Mouse (Mus musculus): Measurements from ENCODE around the gene Smcp. TPM values are rescaled to one million over a fixed set of nuclear protein-coding genes. Genes with fewer than 3 reads are reported as not detected.

Smcp gene
- total and polyA plus RNA-seq, 2 experiments from 2014 or later = not detected

DNA sequence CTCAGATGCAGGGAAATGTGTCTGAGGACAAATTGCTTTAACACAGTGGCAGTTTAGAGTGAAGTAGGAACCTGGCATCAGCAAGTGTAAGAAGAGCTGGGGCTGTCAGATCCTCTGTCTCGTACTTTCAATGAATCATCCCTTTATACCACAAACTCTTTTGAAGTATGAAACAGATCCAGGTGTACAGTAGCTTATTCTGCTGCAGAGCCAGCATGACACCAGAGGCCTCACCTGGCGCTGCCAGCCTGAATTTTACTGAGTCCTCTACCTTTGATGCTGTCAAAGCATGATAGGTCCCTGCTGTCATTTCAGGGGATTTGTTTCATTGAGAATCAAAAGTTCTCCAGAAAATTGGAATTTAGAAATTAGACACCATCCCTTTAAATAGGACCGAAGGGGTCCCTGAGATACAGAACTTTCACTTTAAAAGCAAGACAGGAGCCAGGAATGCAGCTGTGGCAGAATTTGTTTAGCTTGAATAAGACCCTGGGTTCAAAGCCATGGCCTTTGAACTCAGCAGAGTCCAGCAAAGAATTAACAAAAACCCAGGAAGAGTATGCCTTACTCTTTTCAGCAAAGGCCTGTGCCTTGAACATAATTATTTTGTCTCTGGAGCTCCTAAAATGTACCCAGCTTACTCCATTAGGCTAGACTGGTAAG lies 5.5 kb downstream of the Smcp start:
- no peaks in the 10 kb centered on the region for H3K9me3 ChIP-seq (ENCODE audit: low read length)
- no peaks in the 10 kb centered on the region for H3K4me1 ChIP-seq (ENCODE audit: insufficient read depth, low read length)
- TF ChIP-seq CTCF (IDR thresholded peaks at IDR 0.05) = no peak
- no peaks in the 10 kb centered on the region for H3K27me3 ChIP-seq (ENCODE audit: insufficient read depth, low read length)
- H3K36me3 ChIP-seq (ENCODE audit: insufficient read depth, low read length) = no peaks in the 10 kb centered on the region
- no peak overlapping the region for H3K4me2 ChIP-seq (ENCODE audit: low read depth, low read length, poor library complexity, severe bottlenecking)
- ATAC-seq (ENCODE audit: low FRiP score) (0 out of 2 replicates have a peak, but pooled peaks have one; percentile 31), DNase-seq (ENCODE audit: low spot score) (no peak)
- no peak overlapping the region for H3K9ac ChIP-seq (replicated peaks; ENCODE audit: low read length, poor library complexity, severe bottlenecking)
- no peak overlapping the region for H3K4me3 ChIP-seq (ENCODE audit: low read depth, low read length)
- 43% methylated on average over 3 of the region's 3 CpGs for WGBS
- no peak overlapping the region for H3K27ac ChIP-seq (ENCODE audit: low read depth, low read length)

DNA sequence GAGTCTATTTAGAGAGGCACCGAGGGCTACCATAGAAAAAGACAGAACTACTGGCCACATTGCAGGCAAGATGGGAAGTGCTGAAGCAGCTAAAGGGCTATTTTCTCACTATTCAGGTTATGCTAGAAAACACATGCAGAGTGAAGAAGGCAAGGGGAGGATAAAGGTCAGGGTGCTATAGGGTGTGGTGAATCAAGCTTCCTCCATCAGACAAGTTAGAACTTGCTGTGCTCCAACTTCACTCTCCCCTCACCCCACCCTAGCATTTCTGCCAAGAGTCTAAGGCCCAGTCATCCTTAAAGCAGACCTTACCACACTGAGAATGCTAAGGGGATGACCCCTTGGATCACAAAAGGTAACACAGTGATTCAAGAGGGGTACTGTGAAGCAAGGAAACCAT lies 9.3 kb downstream of the Smcp start:
- H3K27me3 ChIP-seq (ENCODE audit: insufficient read depth, low read length) = no peaks in the 10 kb centered on the region
- DNase-seq (ENCODE audit: low spot score) = no peak
- no peaks in the 10 kb centered on the region for H3K9me3 ChIP-seq (ENCODE audit: low read length)
- no peaks in the 10 kb centered on the region for H3K4me1 ChIP-seq (ENCODE audit: insufficient read depth, low read length)
- H3K27ac ChIP-seq (ENCODE audit: low read depth, low read length) = no peak overlapping the region
- H3K9ac ChIP-seq (replicated peaks; ENCODE audit: low read length, poor library complexity, severe bottlenecking) = no peak overlapping the region
- no peak overlapping the region for H3K4me3 ChIP-seq (ENCODE audit: low read depth, low read length)
- no peak for TF ChIP-seq CTCF (IDR thresholded peaks at IDR 0.05)
- no peaks in the 10 kb centered on the region for H3K36me3 ChIP-seq (ENCODE audit: insufficient read depth, low read length)
- ATAC-seq (ENCODE audit: low FRiP score) = no peak
- 60% methylated on average over 1 of the region's 1 CpGs for WGBS
- H3K4me2 ChIP-seq (ENCODE audit: low read depth, low read length, poor library complexity, severe bottlenecking) = no peak overlapping the region

DNA sequence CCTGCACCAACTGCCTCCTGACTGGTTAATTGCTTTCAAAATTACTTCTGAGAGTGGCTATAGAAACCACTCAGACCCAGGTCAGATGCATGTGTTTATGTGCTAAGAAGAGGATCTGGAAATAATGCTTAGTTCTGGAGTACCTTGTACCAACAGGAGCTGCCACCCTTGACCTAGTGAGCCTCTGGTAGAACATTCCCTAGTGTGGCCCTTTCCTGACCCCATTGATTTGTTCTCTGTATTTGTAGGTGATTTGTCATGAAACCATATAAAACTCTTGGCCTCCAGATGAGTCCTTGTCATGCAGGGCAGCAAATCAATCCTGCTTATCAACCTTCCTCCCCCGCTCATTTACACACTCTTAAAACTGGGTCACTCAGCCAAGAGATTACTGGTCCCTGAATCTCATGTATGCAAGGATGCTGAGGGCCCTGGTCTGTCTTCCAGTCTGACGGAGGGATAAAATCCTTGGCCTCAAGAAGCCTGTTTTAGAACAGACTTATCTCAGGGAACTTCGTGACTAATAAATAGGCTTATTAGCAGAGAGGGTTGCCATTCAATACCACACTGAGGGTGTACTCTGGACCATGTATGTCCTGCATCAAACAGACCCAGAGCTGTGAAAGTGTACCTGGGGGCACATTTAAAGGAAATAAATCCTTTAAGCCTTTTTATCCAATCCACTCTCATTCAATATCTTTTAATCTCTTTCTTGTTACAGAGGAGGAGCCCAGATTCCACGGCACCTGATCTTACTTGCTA lies 10.0 kb downstream of the Smcp start:
- ATAC-seq (ENCODE audit: low FRiP score) (no peak), DNase-seq (ENCODE audit: low spot score) (no peak)
- Histone ChIP-seq H3K4me2 (ENCODE audit: low read depth, low read length, poor library complexity, severe bottlenecking) (no peak overlapping the region), H3K9me3 (ENCODE audit: low read length) (no peaks in the 10 kb centered on the region), H3K27ac (ENCODE audit: low read depth, low read length) (no peak overlapping the region), H3K4me3 (ENCODE audit: low read depth, low read length) (no peak overlapping the region), H3K27me3 (ENCODE audit: insufficient read depth, low read length) (no peaks in the 10 kb centered on the region), H3K4me1 (ENCODE audit: insufficient read depth, low read length) (no peaks in the 10 kb centered on the region), H3K9ac (replicated peaks; ENCODE audit: low read length, poor library complexity, severe bottlenecking) (no peak overlapping the region), H3K36me3 (ENCODE audit: insufficient read depth, low read length) (no peaks in the 10 kb centered on the region)
- no peak for TF ChIP-seq CTCF (IDR thresholded peaks at IDR 0.05)
- WGBS = 53% methylated on average over 4 of the region's 4 CpGs

DNA sequence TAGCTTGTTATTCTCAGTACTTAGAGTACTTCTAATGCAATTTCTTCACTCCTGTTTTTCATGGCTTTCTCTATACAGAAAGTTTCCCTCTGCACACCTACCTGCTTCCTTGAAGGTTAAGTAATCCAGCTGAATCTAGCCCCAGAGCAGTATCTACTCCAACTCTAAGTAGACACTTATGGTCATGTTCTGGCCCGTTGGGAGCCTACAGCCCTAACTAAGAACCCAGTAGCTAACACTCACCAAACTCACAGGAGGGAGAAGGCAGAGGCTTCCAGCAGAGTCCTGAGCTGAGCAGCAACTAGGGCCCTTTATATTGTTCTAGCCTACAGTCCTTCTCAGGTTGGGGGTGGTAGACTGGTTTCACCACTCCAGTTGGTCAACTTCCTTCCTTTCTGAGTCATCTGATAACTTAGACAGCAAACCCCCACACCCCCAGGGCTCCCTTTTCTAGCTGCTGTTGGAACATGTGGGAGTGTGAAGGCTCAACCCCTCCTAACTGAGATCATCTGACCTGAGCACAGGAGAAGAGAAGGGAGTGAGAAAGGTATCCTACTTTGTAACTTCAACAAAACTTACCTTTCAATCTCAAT lies 15.3 kb downstream of the Smcp start, which contains the start of gene Ivl:
Ivl (minus strand) TSS at position 287 of the 593 bp plus-strand sequence.
- no peak within 1 kb of the TSS for H3K4me2 ChIP-seq (ENCODE audit: low read depth, low read length, poor library complexity, severe bottlenecking)
- H3K27ac ChIP-seq (ENCODE audit: low read depth, low read length) = no peak within 1 kb of the TSS
- no peak for TF ChIP-seq CTCF (IDR thresholded peaks at IDR 0.05)
- H3K4me1 ChIP-seq (ENCODE audit: insufficient read depth, low read length) = no peaks in the 10 kb centered on the region
- ATAC-seq (ENCODE audit: low FRiP score) = no peak
- H3K9ac ChIP-seq (replicated peaks; ENCODE audit: low read length, poor library complexity, severe bottlenecking) = no peak within 1 kb of the TSS
- H3K9me3 ChIP-seq (ENCODE audit: low read length) = no peaks in the 10 kb centered on the region
- no peak for DNase-seq (ENCODE audit: low spot score)
- H3K27me3 ChIP-seq (ENCODE audit: insufficient read depth, low read length) = no peaks in the 10 kb centered on the region
- 88% methylated on average over 1 of the region's 1 CpGs for WGBS
- H3K36me3 ChIP-seq (ENCODE audit: insufficient read depth, low read length) = no peaks in the 10 kb centered on the region
- H3K4me3 ChIP-seq (ENCODE audit: low read depth, low read length) = no peak within 1 kb of the TSS

DNA sequence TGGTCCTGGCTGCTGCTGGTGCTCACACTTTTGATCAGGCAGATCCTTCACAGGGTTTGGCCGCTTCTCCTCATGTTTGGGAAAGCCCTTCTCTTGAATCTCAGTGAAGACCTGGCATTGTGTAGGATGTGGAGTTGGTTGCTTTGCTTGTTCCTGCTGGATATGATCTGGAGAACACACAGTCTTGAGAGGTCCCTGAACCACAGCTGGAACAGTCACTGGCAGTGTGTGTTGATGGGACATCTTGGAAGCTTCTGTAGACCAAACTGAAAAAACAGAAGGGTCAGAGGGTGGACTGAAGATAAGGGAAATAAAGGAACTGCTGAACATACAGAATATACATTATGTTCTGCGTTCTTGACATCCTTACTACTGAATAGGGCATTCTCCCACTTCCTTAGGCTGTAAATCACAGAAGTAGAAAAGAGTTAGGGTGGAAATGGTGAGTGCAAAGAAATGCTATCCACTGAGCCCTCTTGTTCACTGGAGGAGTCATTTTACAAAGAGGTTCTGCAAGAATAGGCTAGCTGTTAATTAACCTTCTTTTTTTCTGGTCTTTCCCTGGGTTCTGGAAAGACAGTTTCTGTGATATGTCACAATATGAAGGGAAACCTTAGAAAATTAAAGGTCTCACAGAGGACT lies 16.2 kb downstream of the Smcp start:
- DNase-seq (ENCODE audit: low spot score) = no peak
- ATAC-seq (ENCODE audit: low FRiP score) = no peak
- Histone ChIP-seq H3K4me2 (ENCODE audit: low read depth, low read length, poor library complexity, severe bottlenecking) (no peak overlapping the region), H3K27me3 (ENCODE audit: insufficient read depth, low read length) (no peaks in the 10 kb centered on the region), H3K4me3 (ENCODE audit: low read depth, low read length) (no peak overlapping the region), H3K27ac (ENCODE audit: low read depth, low read length) (no peak overlapping the region), H3K4me1 (ENCODE audit: insufficient read depth, low read length) (no peaks in the 10 kb centered on the region), H3K9ac (replicated peaks; ENCODE audit: low read length, poor library complexity, severe bottlenecking) (no peak overlapping the region), H3K36me3 (ENCODE audit: insufficient read depth, low read length) (no peaks in the 10 kb centered on the region), H3K9me3 (ENCODE audit: low read length) (no peaks in the 10 kb centered on the region)
- TF ChIP-seq CTCF (IDR thresholded peaks at IDR 0.05) = no peak
- WGBS = 75% methylated on average over 2 of the region's 2 CpGs

All from midbrain, postnatal 0 days (tissue).